Mouse (Mus musculus) cerebellum, adult 2 months (tissue): ENCODE data around the gene Espn. TPM values are rescaled to one million over a fixed set of nuclear protein-coding genes. Genes with fewer than 3 reads are reported as not detected.

Experiments used
- DNase-seq, 2 experiments: peaks; one replicate each; pipeline ENCODE4 v3.0.0; 2021
- H3K27ac ChIP-seq: fragments of 200-500 bp; 2 replicates; pipeline ENCODE4 v1.5.1; 2012; ENCODE audit warnings: low read length, control low read depth, inconsistent platforms; ENCODE audit not compliant: insufficient read depth
- H3K27me3 ChIP-seq: fragments of 200-500 bp; 2 replicates; pipeline ENCODE4 v1.6.1; 2012; ENCODE audit warnings: inconsistent platforms, mild to moderate bottlenecking, low read length, moderate library complexity; ENCODE audit not compliant: control insufficient read depth, insufficient read depth
- H3K4me1 ChIP-seq: fragments of 200-500 bp; 2 replicates; pipeline ENCODE4 v1.6.1; 2011; ENCODE audit warnings: low read length; ENCODE audit not compliant: control insufficient read depth, insufficient read depth
- H3K4me3 ChIP-seq: fragments of 200-500 bp; replicated peaks from 2 replicates; pipeline ENCODE3; 2011; ENCODE audit warnings: mild to moderate bottlenecking, low read depth, low read length, control low read depth; ENCODE audit not compliant: insufficient read depth
- CTCF ChIP-seq: fragments of 200-500 bp; IDR thresholded peaks from 2 replicates; pipeline ENCODE4 v1.5.1; 2011; ENCODE audit warnings: low read depth, mild to moderate bottlenecking, control low read depth, low read length, moderate library complexity, borderline replicate concordance; ENCODE audit not compliant: insufficient read depth
- POLR2A ChIP-seq: fragments of 200-500 bp; IDR thresholded peaks from 2 replicates; pipeline ENCODE4 v1.6.1; 2011; ENCODE audit warnings: low read length, control low read depth, borderline replicate concordance; ENCODE audit not compliant: insufficient read depth
- WGBS: fragments of 180-500 bp; shearing (Covaris S2); methylation state at CpG from one replicate; pipeline ENCODE4 v1.1.7; 2018; 5-methylcytosine and 5-hydroxymethylcytosine counted together
- polyA plus RNA-seq: library from polyadenylated mRNA; depleted of rRNA; stranded (reverse); fragments of >200 nt; gene quantifications from 2 replicates; pipeline ENCODE4 v1.2.3, GENCODE M21; 2012; rRNA removed

Gene Espn
- polyA plus RNA-seq, 1 experiment = 7.1 TPM

DNA sequence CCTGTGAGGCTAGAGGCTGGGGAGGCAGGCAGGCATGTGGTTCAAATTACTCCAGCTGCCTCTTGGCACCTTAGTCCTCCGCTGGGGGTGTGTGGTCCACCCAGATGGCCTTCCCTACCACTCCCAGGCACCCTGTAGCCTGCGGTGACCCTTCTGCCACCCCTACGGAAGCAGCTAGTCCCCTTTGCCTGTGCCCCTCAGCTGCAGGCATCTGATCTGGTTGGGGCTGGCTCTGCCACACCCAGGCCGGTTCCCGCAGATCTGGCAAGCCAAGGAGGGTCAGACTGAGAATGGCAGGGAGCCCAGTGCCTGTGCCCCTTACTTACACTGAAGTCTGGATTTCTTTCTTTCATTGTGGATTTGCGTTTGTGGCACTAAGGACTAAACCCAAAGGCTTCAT, 78.5 kb downstream of the Espn start:
- no peak overlapping the region for H3K27ac ChIP-seq
- no peak for DNase-seq
- TF ChIP-seq POLR2A (no peak), CTCF (no peak)
- no peaks in the 10 kb centered on the region for H3K27me3 ChIP-seq
- 16% methylated on average over 6 of the region's 6 CpGs for whole genome bisulfite sequencing
- H3K4me3 ChIP-seq = no peak overlapping the region
- H3K4me1 ChIP-seq = no peaks in the 10 kb centered on the region

DNA sequence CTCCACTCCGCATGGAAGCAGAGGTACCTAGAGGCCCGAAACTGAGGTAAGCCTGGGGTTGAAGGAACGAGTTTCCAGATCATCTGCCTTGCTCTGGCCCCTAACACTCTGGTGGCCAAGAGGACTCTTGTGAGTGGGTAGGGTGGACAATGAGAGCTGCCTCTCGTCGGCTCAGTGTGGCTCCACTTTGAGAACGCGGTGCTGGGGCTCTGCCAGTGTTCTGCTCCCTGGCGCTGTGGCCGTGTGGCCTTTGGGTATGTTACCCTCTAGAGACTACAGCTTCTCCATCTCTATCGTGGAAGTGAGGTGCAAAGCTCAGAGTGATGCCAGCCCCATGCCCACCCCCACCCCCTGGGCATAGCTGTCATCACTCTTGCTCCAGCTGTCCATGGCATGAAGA, 79.5 kb downstream of the Espn start:
- DNase-seq = no peak
- H3K27ac ChIP-seq = no peak overlapping the region
- 8% methylated on average over 10 of the region's 10 CpGs for WGBS
- H3K4me3 ChIP-seq = no peak overlapping the region
- H3K27me3 ChIP-seq = no peaks in the 10 kb centered on the region
- TF ChIP-seq CTCF (no peak), POLR2A (no peak)
- no peaks in the 10 kb centered on the region for H3K4me1 ChIP-seq

DNA sequence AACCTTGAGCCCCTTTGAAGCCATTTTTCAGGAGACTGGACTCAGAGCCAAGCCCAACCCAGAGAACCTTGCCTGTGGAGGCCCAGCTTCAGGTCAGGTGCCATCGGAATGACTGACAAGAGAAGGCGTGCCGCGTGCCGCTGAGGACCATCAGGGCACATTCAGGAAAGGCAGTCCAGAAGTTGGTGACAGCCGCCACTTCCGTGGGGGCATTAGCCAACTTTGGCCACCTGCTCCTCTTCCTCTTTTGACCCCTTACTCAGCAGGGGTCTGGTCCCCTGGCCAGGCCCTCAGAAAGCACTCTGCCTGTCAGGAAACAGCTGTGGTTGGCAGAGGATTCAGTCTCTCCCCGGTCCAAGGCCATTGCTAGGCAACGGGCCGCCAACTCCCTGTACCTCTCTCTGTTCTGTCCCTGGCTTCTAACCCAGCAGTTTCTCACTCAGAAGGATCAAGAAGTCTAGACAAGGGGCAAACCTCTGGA, 80.0 kb downstream of the Espn start, which contains the start of gene Plekhg5:
TSS of gene Plekhg5 (plus strand) at position 378 of the 481 bp plus-strand sequence.
- no peak within 1 kb of the TSS for H3K4me3 ChIP-seq
- TF ChIP-seq POLR2A (no peak), CTCF (no peak)
- no peaks in the 10 kb centered on the region for H3K4me1 ChIP-seq
- WGBS = 16% methylated on average over 10 of the region's 10 CpGs
- H3K27ac ChIP-seq = no peak within 1 kb of the TSS
- peak in 1 of 2 experiments; percentile 30 for DNase-seq
- no peaks in the 10 kb centered on the region for H3K27me3 ChIP-seq

DNA sequence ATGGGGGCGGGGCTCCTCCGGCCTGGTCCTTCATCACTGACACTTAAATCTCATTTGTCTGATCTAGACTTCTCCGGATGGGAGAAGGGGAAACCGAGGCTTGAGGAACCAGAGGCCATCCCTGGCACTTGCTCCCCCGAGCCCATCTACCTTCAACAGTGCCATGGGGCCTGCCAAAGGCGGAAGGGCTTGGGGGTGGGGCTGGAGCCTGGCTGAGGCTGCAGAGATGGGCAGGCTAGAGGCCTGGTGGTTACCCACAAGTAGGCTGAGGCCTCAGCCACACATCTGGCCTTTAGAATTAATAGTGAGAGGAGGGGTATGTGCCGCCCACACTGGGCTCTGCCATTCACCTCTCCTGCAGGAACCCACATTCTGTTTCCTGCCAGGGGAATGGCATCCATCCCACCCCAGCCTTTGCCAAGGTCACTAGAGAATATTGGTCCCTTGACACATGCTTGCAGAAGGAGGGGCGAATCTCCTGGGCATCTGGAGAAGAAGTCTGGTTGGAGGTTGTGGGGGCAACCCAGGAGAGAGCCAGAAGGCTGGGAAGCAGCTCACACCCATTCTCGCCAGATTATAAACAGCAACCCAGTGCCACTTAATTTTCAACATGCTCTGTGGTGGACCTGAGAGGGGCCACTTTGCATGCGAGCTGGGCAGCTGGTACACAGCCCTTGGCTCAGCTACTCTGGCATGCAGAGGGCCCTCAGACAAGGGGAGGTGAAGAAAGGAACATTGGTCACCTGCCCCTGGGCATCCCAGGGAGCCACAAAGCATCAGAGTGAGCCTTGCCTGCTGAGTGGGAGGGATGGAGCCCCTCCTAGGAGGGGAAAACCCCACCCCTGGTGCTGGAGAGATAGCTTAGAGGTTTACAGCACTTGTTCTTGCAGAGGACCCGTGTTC, 81.4 kb downstream of the Espn start:
- TF ChIP-seq CTCF = no peak
- TF ChIP-seq POLR2A = no peak
- WGBS = 47% methylated on average over 11 of the region's 11 CpGs
- Histone ChIP-seq H3K27ac (no peak overlapping the region), H3K4me3 (no peak overlapping the region), H3K4me1 (no peaks in the 10 kb centered on the region), H3K27me3 (no peaks in the 10 kb centered on the region)
- no peak for DNase-seq

Other genes with a start within 250 kb of the Espn start
- gene Dnajc11, start 218.7 kb downstream of the Espn start, polyA plus RNA-seq = 73.2 and 77.0 TPM in 2 replicates
- 42.7 and 43.3 TPM in 2 replicates for gene Thap3, start 163.4 kb downstream of the Espn start, polyA plus RNA-seq
- gene Phf13, start 156.1 kb downstream of the Espn start, polyA plus RNA-seq = 7.3 and 8.3 TPM in 2 replicates
- 14.5 and 14.7 TPM in 2 replicates for gene Klhl21, start 143.6 kb downstream of the Espn start, polyA plus RNA-seq
- gene Zbtb48, start 124.7 kb downstream of the Espn start, polyA plus RNA-seq = 20.1 and 24.3 TPM in 2 replicates
- gene Tas1r1, start 113.8 kb downstream of the Espn start, polyA plus RNA-seq = 0.10 and 0.27 TPM in 2 replicates
- gene Nol9, start 113.0 kb downstream of the Espn start, polyA plus RNA-seq = 15.1 and 16.5 TPM in 2 replicates
- gene Plekhg5, start 79.9 kb downstream of the Espn start, polyA plus RNA-seq = 11.1 and 11.8 TPM in 2 replicates
- gene Tnfrsf25, start 36.4 kb downstream of the Espn start, polyA plus RNA-seq = 1.2 and 1.4 TPM in 2 replicates
- not detected in 2 replicates for gene Hes2, start 6.5 kb upstream of the Espn start, polyA plus RNA-seq
- gene Acot7, start 25.8 kb upstream of the Espn start, polyA plus RNA-seq = 508 and 523 TPM in 2 replicates
- gene Gpr153, start 121.9 kb upstream of the Espn start, polyA plus RNA-seq = 29.9 and 31.4 TPM in 2 replicates
- 55.1 and 62.7 TPM in 2 replicates for gene Hes3, start 139.3 kb upstream of the Espn start, polyA plus RNA-seq
- gene Icmt, start 144.9 kb upstream of the Espn start, polyA plus RNA-seq = 160 and 188 TPM in 2 replicates
- 7.2 and 11.8 TPM in 2 replicates for gene Rnf207, start 166.6 kb upstream of the Espn start, polyA plus RNA-seq
- 162 and 187 TPM in 2 replicates for gene Rpl22, start 173.4 kb upstream of the Espn start, polyA plus RNA-seq
- 20.9 and 25.9 TPM in 2 replicates for gene Chd5, start 186.3 kb upstream of the Espn start, polyA plus RNA-seq